Mouse (Mus musculus): ENCODE measurements at regions not wholly inside any gene's neighbourhood (a gene's known extent, or its start where the extent isn't known, plus 50 kb on each side); places are given as distances from the start of the nearest gene placed in this dataset.

- TF ChIP-seq CTCF (IDR thresholded peaks at IDR 0.05; ENCODE audit: borderline replicate concordance, insufficient read depth, low read depth, low read length) = no peak
- TF ChIP-seq POLR2A (IDR thresholded peaks at IDR 0.05; ENCODE audit: borderline replicate concordance, insufficient read depth, low read length) = no peak
These were observed 72.2 kb upstream of the Ccdc71l start for GRCm38 (mm10) chr12:32306326-32306725.

All from cerebellum, adult 2 months (tissue).